Mouse (Mus musculus) heart, adult 18-20 months (tissue): ENCODE results near the gene Rab20. TPM values are rescaled to one million over a fixed set of nuclear protein-coding genes. Genes with fewer than 3 reads are reported as not detected.
"Not testable (repeated sequence)": the region's sequence is repeated elsewhere in the genome, so short reads cannot be mapped to it uniquely, and the experiment has no call there.

Experiments used
- DNase-seq, 2 experiments: peaks; one replicate each; pipeline ENCODE4 v3.0.0; 2021 to 2022; ENCODE audit warnings: mixed read lengths in 1 of 2
- long read RNA-seq, 2 experiments: library from polyadenylated mRNA; stranded (forward); transcript quantifications; one replicate each; pipeline ENCODE4 v2.0.0; 2021
- total RNA-seq, 2 experiments: library from RNA; stranded (reverse); gene quantifications; 2 replicates each; pipeline ENCODE4 v1.2.3; 2021

Gene Rab20
- 10 to 100 TPM; 17.4 to 20.5 TPM for total RNA-seq
- long read RNA-seq, experiment 1, transcript Rab20-201 (2 exons, 1,392 nt): major isoform, 32 of 36 reads
- long read RNA-seq, experiment 1, partial matches to known transcripts: 0 of 36 reads
- long read RNA-seq, experiment 1, other reads (novel, unspliced or antisense): 4 of 36 reads
- long read RNA-seq, experiment 2, transcript Rab20-201 (2 exons, 1,392 nt): major isoform, 20 of 25 reads
- long read RNA-seq, experiment 2, partial matches to known transcripts: 1 of 25 reads
- long read RNA-seq, experiment 2, other reads (novel, unspliced or antisense): 4 of 25 reads

DNA sequence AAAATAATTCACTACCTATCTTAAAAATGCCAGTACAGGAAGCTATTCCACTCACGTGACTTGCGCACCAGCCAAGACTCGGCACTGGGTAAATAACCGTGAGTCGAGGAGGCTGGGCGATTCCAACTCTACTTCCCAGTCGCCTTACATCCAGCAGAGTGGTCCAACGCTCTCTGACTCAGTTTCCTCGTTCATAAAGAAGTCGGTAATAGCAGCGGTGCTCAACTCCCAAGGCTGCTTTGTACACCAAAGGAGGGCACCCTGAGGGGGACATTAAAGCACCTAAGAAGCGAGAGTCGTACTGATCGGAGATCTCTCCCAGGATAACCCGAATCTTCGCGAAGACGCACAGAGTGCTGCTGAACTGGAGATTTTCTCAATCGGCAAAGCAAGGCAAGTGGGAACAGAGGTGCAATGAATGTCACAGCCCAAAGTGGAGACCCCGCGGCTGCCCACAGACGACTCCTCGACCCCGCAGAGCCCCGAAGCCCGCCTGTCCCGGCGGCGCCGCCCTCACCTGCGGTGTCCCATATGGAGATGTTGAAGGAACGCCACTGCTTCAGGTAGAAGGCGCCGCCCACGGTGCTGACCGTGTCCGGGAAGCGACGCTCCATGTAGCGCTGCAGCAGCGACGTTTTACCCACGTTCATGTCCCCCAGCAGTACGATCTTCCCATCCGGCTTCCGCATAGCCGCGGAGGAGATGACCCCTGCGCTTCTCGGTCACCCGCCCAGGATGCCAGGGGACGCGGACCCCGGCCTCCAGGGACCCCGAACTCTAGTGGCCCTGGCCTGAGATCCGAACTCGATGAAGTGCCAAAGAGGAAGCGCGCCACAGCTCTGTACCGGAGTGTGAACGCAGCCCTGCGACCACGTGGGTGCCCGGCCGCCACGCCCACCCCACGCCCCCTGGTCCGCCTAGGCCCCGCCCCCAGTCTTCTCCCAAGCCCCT is at the start of gene Rab20:
TSS of gene Rab20 (minus strand) at position 900 of the 951 bp plus-strand sequence.
- peak; percentile 87 to 89 for DNase-seq

DNA sequence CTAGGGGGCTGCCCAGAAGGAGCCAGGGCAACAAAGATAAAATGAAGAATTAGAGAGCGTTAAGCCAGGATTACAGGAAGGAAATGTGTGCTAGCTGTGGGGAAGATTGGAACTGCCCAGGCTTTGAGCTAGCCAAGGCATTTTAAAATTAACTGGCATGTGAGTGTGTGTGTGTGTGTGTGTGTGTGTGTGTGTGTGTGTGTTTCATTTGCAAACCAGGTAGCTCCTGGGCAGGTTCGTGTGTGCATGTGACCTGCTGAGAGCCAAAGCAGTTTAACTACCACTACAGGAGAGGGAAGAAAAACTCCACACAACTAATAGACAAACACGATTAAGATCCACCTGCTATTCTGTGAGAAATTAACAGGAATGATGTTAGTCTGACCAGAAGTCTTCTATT is 44.8 kb upstream of the Rab20 start:
- no peak for DNase-seq

DNA sequence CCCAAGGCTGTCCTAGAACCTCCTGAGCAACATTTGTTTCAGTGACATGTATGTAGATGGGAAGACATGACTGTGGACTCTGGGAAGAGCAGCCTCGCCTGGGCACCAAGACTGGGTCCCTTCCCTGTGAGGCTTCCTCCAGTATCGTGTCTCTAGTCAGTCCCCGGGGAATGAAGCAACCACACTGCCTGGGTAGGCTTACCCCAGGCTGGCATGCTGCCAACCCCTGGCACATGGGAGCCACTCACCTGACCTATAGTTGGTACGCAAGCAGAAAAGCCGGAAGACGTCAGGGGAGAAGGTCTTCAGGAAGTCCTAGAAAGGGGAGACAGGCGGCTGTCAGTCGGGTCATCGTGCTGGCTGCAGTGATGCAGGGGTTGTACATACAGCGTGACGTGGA is 40.2 kb upstream of the Rab20 start:
- DNase-seq: no peak

DNA sequence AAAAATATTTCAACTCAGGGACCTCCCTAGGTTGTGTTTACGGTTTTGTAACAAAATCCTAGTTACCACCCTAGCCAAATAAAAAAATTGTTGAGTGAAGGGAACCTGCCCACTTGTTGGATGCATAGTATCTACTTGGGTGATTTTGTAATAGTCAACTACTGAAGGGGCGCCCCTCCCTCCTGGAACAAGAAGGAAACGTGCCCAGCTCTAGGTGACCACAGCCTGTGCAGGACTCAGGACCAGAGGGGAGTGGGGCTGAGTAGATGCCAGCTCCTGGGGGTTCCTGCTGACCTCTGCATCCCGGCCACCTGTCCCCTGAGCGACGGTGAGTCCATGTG is 39.5 kb upstream of the Rab20 start:
- no peak for DNase-seq

DNA sequence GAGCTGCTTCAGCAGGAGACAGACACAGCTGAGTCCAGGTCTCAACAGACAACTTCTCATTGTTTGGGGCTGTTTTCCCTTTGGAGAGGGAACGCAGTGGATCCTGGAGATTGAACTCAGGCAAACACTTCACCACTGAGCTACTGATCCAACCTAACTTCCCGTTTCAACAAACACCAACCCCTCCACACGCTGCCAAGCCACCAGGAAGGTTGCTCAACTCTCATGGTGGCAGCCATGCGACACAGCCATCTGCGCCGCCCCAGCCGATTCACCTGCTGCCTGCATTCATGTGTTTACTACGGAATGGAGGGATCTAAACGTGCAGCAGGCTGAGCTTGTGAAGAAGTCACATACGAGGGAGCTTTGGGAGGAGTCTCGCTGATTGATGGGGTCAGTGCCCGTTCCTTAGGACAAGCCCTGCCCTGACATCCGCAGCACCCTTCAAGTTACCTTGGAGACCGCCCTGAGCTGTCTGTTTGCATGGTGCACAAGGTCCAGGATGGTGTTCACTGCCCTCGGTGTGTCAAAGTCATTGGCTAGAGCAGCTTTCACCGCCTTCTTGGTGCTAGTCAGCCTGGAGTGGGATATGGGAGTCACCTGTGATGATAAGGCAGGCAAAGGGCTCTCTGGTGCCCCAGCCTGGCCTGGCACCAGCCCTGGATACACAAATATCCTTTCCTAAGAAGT is 39.0 kb upstream of the Rab20 start:
- no peak for DNase-seq

DNA sequence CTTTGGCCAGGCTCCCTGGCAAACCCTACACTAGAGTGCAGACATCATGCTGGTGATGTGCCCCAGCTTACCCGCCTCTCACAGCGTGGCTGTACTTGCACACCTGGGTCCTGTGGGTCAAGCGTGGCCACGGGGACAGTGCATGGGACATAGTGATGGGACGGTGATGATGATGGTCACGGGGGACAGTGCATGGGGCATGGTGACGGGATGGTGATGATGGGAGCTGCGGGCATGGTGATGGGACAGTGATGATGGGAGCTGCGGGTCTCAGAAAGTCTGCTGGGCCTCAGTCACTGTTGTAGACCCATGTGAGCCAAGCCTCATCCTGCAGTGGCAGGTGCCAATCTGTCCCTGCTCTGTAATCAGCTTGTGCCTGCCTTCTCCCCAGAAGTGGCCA is 37.8 kb upstream of the Rab20 start:
- DNase-seq: no peak

DNA sequence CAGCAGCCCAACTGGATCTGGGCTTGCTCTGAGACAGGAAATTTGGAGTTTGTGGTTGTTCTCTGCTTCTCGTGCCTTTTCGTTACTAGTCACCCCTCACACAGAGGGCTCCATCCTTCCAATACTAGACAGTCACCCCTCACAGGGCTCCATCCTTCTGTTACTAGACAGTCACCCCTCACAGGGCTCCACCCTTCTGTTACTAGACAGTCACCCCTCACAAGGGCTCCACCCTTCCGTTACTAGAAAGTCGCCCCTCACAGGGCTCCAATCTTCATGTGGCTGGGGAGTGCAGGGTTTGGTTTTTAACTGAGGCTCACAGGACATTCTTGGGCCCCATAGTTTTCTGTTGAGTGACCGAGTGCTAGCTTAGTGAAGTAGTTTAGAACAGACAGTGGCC is 34.7 kb upstream of the Rab20 start:
- DNase-seq: no peak

DNA sequence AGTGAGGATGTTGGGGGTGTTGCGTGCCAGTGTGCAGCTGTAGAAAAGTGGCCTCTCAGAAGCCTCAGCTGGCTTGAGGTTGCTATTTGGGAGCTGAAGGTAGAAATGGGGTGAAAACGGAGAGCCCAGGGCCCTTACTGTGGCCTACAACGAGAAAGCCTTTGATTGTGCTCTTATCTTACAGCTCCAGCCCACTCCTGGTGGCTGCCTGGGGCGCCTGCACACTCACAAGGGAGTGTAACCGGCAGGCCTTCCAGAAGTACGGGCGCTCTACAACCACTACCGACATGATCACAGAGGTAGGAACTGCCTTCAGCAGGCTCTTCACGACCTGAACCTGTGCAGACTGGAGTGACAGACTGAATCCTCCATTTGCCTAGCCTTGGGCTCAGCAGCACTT is 34.2 kb upstream of the Rab20 start:
- no peak for DNase-seq

DNA sequence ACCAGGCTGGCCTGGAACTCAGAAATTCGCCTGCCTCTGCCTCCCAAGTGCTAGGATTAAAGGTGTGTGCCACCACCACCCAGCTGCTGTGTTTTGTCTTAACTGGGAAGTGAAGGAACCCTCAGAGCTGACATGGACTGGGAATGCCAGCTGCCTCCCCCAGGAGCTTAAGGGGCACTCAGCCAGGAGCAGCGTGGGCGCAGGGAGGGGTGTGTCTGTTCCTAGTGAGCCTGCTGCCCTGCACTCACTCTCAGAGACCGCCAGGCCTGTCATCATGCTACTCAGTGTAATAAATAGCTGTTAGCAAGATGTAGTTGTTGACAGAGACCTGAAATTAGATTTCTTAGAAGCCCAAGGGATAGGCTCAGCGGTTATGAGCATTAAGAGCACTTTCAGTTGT is 32.5 kb upstream of the Rab20 start:
- no peak for DNase-seq

DNA sequence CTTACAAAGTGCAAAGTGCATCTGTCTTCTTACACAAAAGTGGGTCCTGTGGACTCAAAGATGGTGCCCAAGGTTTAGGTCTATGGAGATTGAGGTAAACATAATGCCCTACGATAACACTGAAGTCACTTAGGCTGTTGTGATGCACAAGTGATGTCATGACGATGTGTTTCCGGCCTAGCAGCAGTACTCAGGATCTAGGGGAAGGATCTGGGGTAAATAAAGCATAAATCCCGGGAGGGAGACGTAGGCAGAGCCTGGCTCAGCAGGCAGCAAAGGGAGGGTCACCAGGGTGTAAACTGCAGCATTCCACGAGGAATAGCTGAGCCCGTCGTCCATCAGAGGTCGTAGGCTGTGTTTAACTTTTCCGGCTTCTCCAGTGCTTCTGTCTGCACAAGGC is 30.4 kb upstream of the Rab20 start:
- no peak for DNase-seq

DNA sequence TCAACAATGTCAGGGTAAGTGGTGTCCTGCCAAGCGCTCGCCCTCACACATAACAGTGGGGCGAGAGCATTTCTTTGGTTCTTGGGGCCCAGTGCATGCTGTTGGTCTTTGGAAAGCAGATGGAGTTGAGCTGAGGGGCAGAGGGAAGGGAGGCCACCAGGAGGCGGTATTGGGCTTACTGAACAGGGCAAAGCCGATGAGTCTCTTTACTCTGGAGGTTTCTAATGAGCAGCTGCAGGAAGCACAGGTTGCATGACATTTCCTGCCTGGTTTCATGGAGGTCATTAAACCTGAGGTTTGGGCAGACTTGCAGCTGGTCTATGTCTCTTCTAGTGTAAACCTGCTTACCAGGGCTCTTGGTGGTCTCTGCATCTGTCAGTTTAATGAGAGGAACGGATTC is 28.3 kb upstream of the Rab20 start:
- DNase-seq: peak in 1 of 2 experiments; percentile 66

DNA sequence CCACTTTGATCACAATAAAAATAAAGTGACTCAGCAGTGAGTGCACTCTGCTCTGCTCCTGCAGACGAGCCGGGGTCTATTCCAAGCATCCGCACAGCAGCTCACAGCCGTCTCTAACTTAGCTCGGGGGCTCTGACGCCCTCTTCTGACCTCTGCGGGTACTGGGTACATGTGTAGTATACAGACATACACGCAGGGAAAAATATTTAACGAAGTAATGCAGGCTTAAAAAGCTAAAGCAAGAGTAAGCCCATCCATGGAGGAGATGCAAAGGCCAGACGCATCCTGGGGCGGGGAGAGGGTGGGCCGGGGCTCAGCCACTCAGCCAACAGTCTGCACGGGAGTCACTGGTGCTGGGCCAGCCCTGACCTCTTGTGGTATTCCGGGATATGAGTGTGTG is 27.6 kb upstream of the Rab20 start:
- no peak for DNase-seq

DNA sequence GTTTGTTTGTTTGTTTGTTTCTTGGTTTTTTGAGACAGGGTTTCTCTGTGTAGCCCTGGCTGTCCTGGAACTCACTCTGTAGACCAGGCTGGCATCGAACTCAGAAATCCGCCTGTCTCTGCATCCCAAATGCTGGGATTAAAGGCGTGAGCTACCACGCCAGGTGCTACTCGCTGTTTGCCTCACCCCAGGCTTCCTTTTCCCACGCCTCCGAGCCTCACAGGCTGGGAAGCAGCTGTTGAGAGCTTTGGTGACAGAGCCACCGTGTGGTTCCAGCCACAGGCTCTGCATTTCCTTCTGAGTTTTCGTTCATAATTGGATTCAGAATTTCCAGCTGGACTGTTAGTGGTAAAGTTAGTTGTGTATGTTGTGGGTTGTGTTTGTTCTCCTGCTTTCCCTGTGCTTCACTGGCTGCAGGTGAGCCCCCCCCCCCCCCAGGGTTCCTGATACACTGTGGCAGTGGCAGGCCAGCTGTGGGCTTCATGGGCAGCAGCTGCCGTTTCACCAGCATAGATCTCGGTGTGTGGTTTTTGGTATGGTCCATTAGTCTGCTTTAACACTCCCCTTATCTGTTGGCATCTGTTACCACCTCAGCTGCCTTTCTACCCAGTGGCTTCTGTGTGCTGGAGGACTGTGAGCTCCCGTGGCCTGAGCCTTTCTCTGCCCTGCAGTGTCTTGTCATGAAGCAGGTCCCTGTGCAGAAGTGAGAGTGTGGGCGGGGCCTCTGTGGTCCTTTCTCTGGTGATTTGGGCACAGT is 25.1 kb upstream of the Rab20 start:
- no peak for DNase-seq

DNA sequence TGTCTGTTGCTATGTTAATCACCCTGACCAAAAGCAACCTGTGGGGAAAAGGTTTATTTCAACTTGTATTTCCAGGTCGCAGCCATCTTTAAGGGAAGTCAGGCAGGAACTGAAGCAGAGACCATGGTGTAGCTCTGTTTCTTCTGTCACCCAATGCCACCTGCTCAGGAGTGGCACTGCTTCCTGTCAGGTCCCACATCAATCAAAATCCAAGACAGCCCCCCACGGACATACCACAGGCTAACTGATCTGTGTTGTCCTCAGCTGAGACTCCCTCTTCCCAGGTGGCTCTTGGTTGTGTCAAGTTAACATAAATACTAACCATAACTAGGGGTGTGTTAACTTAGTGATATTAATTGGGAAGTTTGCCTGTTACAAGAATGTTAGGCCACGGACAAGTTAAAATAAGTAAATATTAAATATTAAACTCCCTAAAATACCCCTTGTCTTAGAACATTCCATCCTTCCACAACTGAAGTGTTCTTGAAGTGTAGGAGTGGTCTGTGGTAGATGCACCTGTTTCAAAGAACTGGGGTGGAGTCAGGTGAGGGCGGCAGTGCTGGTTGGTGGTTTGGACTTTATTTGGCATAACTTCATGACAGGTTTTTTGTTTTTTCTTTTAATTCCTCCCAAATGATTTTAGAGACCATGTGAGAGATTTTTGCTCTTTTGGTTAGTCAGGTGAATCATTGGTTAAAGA is 20.4 kb upstream of the Rab20 start:
- no peak for DNase-seq

DNA sequence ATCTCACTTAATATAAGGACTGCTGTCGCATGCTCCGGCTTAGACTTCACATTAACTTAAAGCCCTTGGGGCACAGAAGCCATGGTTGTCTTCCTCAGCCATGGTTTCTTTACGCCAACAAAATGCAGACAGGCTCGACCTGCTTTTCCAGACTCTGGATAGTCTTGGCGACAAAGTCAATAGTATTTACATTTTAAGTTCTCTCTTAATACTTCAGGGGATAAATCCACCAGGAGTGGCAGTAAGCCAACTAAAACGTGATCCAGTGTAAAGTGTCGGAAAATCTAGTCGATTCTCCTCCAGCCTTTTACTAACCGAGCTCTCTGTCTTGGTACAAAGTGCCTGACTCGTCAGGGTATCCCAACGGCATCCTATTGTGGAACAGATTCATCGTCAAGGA is 19.8 kb upstream of the Rab20 start:
- no peak for DNase-seq

DNA sequence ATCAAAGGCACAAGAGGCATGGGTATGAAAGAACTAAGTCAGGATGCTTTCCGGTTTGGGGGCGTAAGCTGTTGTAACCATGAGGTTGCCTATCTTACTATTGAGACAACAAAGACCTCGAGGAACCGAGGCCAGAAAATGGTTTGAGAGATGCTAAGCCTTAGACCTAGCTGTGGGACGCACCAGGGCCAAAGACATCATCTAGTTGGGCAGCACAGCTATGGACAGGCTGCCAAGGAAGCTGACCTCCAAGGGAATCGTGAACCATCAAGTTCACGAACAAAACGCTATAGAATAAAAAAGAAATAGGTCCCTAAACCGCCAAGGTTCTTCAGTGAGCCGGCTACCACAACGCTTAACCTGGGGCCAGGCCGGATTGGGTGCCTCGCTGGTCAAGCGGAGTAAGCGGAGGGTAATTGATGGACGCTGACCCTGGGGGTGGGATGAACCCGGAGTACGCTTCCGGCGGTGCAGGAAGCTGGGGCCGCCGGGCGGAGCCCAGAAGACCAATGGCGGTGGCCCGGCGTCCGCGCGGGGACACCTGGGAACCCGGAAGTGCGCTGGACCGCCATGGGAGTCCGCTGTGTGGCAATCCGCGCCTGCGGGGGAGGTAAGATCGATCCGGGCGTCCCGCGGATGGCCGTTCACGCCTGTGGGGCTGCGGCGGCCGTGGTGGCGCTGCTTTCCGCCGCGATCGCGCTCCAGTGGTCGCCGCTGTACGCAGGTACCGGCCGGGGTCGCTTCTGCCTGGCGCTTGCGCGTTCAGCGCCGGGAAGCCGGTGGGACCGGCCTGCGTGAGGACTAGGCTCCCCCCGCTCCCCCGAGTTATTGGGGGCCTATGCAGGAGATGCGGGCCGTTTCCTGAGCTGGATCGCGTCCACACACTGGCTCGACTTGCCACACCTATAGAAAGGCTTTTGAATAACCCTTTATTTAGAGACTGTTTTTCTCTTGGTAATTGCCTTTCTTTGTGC is 18.8 kb upstream of the Rab20 start, which contains the start of gene Naxd:
TSS of gene Naxd (plus strand) at position 490 of the 974 bp plus-strand sequence.
- peak; percentile 91 to 95 for DNase-seq

DNA sequence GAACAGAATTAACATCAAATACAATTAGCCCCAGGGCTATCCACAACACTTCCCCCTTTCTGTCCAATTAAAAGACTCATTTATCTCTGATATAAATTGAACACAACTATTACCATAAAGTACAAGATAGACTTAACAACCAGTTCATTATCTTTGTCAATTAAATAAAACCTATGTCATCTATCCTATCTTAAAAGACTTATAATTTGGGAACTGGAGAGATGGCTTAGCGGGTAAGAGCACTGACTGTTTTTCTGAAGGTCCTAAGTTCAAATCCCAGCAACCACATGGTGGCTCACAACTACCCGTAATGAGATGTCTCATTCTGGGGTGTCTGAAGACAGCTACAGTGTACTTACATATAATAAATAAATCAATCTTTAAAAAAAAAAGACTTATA is 13.8 kb upstream of the Rab20 start:
- not testable (repeated sequence) for DNase-seq

DNA sequence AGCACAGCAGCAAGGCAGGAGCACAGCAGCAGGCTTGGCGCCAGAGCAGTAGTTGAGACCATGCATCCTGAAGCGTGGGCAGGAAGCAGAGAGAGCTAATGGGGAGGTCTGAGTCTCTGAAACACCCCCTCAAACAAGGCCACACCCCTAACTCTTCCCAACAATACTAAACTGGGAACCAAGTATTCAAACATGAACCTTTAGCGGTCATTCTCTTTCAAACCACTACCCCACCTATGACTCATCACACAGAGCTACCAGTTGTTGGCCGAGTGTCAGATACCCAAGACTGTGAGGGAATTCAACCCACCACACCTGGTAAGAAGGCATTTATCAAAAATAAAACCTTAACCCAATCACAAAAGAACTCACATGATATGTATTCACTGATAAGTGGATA is 8.7 kb upstream of the Rab20 start:
- no peak for DNase-seq

DNA sequence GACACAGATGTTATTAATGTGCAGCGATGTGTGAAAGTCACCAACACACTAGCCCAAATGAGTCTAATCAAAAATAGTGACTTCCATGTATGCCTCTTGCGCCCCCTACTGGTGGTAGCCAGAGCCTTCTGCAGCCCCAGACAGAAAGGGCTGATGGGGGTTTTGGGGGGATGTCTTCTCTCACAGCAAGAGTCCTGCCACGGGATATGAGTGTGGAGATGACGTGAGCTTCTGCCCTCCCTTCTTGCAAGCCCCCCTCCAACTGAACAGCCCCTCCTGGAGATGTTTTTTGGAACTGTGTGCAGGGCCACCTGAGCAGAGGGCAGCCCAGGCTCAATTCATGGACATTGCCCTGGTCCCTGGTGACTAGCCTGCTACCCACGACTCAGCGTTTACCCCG is 7.6 kb upstream of the Rab20 start:
- peak; percentile 65 to 90 for DNase-seq

DNA sequence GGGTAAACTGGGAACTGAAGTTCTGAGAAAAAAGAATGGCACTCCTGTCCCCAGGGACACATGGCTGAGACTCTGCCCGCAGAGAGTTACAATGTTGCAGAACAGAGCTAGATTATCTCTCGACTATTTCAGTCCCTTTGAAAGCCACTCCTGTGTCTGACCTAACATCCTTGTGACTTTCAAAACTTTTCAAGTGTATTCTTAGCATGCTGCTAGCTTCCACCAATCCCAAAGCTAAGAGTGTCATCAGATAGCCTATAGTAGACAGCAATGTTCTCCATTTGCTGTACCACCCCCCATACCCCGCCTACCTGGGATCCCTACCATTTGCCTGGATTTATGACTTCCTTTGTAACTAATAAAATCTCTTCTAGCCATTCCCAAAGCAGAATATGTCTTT is 4.0 kb upstream of the Rab20 start:
- DNase-seq: peak; percentile 28 to 52
